Mouse (Mus musculus) frontal cortex, postnatal 36 days (tissue): ENCODE results near the gene Fbxw2.
A peak's percentile ranks its signal among the peaks of the same experiment; 100 is the strongest.
"Not testable (repeated sequence)": the region's sequence is repeated elsewhere in the genome, so short reads cannot be mapped to it uniquely, and the experiment has no call there.

ENCODE experiments used
- DNase-seq, 2 experiments: peaks; one replicate each; pipeline ENCODE4 v3.0.0; 2022; ENCODE audit warnings: low spot score in 2 of 2

Gene Fbxw2

DNA sequence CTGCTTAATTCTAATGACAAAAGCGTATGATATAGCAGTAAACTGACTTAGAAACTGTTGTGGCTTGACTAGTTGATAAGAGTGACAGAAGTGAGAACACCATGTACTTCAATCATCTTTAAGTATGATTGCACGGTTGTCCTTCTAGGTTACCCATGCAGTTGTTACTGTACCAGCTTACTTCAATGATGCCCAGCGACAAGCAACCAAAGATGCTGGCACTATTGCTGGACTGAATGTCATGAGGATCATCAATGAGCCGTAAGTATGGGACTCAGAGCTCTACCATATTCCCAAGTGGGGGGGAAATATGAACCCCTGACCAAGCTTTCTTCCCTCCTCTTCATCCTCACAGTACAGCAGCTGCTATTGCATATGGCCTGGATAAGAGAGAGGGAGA lies 52.4 kb downstream of the Fbxw2 start:
- DNase-seq, result no peak

DNA sequence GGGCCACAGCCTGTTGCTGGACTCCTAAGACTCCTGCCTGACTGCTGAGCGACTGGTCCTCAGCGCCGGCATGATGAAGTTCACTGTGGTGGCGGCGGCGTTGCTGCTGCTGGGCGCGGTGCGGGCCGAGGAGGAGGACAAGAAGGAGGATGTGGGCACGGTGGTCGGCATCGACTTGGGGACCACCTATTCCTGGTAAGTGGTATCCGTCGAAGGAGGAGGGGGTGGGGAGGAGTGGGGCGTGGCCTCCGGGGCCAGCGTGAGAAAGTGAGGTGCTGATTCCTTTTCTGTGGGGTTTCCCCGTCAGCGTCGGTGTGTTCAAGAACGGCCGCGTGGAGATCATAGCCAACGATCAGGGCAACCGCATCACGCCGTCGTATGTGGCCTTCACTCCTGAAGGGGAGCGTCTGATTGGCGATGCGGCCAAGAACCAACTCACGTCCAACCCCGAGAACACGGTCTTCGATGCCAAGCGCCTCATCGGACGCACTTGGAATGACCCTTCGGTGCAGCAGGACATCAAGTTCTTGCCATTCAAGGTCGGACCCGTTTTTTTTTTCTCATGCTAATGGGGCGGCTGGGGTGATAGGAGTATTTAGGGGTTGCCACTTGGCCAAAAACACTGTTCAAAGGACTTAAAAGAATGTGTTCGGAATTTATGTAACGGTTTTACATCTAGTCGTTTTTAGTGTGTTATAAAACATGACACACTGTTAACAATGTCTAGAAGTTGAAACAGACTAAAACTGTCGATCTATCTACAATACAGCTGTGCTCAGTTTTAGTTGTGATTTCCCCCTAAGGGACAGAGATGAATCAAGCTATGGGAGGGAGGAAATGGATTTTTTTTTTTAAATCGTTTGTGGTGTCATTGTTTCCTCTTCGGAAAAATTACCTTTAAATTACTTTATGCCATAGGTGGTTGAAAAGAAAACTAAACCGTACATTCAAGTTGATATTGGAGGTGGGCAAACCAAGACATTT lies 53.6 kb downstream of the Fbxw2 start:
- DNase-seq, result no peak

DNA sequence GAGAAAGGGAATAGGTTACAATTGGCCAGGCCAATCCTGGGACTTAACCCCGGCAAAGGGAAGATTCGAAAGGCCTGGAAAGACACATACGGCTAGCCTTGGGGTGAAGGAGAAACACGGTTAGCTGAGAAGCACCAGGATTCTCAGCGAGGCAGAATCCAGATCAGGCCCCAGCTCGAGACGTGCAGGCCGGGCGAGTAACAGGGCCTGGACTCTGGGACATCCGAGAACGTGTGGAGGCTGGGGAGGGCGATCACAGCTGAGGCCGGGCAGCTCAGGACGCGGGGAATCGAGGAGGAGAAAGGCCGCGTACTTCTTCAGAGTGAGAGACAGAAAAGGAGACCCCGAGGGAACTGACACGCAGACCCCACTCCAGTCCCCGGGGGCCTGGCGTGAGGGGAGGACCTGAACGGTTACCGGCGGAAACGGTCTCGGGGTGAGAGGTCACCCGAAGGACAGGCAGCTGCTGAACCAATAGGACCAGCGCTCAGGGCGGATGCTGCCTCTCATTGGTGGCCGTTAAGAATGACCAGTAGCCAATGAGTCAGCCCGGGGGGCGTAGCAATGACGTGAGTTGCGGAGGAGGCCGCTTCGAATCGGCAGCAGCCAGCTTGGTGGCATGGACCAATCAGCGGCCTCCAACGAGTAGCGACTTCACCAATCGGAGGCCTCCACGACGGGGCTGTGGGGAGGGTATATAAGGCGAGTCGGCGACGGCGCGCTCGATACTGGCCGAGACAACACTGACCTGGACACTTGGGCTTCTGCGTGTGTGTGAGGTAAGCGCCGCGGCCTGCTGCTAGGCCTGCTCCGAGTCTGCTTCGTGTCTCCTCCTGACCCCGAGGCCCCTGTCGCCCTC lies 54.5 kb downstream of the Fbxw2 start, which contains the start of gene Hspa5:
Gene Hspa5, plus strand, starts transcription at position 603 of the 859 bp plus-strand sequence.
- peak; percentile 99 to 100 for DNase-seq

DNA sequence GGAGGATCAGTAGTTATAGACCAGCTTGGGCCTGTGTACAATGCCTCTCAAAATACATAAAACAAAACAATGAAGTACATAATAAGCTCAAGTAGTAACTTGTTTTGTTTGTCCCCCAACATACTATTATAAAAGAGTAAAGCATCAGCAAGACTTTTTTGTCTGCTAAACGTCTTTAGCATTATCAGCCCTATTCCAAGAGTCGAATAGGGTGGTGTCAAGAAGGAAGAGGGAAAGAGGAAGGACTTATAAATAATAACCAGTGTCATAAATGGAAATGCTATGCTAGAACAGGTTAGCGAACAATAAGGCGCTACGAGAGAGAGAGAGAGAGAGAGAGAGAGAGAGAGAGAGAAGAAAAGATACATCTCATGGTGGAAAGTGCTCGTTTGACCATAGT lies 55.2 kb downstream of the Fbxw2 start:
- no peak for DNase-seq

DNA sequence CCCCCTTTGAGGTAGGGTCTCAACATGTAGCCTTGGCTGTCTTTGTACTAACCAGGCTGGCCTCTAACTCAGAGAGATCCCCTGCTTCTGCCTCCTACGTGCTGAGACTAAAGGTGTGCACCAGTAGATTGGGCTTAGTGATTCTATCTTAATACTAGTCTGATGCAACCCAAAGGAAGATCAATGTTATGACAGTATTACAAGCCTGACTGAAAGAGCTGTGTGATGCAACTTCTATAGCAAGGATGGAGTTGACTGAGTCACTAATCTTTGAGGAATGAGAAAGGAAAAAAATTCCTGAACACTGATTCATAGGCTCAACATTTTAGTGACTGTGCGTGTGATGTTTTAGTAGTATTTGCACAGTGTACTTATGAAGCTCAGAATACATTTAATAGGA lies 56.1 kb downstream of the Fbxw2 start:
- no peak for DNase-seq

DNA sequence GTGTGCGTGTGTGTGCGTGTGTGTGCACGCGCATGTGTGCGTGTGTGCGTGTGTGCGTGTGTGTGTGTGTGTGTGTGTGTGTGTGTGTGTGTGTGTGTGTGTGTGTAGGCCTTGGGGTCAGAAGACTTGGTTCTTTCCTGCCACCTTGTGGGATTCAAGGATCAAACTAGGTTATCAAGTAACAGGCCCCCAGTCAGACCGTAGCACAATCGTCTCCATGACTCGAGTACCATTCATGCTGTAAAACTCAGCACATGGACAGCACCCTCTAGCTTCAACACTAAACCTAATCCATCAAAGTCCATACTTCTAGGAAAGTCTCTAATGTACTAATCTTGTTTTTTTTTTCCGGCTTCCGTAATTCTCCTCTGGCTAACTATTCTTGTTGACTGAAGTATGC lies 61.3 kb downstream of the Fbxw2 start:
- no peak for DNase-seq

DNA sequence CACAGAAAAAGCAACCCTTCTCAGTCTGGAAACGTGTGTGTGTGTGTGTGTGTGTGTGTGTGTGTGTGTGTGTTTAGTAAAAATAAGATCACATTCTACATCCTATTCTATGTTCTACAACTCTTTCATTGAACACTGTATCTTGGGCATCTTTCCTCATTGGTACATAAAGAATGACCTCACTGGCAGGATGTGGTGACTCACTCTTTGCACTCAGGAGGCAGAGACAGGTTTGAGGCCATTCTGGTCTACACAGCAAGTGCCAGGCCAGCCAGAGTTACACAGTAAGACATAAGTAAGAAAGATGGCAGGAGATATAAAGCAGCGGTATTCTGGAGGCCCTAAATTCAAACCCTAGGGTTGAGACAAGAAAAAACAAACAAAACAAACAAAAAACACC lies 63.2 kb downstream of the Fbxw2 start:
- no peak for DNase-seq

DNA sequence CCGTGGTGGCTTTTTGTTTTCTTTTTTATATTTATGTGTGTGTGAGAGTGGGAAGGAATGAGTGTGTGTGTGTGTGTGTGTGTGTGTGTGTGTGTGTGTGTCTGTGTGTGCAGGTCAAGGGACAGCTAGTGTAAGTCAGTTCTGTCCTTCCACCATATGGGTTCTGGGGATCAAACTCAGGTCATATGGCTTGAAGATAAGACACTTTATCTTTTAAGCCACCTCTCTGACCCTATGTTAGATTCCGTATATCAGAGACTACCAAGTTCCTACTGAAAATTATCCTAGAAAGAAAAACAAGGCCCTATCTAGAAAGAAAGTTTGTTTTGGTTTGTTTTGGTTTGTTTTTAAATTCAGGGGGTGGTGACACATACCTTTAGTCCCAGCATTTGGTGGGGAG lies 63.9 kb downstream of the Fbxw2 start:
- DNase-seq, result no peak

DNA sequence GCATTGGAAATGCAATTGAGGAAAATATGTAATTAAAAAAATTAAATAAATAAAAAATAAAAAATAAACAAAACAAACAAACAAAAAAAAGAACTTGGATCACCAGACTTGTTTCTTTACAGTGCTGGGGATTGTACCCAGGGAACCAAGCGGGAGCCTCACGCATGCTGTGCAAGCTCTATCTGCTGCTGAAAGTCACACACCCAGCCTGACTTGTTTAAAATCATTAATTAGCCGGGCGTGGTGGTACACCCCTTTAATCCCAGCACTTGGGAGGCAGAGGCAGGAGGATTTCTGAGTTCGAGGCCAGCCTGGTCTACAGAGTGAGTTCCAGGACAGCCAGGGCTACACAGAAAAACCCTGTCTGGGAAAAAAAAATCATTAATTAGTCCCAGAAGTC lies 64.8 kb downstream of the Fbxw2 start:
- not testable (repeated sequence) for DNase-seq

DNA sequence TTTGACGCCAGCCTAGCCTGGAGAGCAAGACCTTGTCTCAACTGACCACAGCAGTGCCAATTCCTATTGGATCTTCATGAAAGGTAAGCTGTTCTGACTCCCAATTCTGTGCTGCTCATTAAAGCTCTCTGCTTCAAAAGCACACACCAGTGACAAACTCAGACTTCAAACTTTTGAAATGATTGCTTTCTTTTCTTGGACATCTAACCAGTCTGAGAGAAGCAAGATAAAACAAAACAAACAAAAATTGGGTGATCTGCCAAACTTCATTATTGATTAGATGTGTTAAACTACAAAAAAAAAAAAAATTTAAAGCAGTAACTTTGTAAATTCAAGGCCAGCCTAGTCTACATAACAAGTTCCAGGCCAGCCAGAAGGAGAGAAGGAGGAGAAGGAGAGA lies 68.8 kb downstream of the Fbxw2 start:
- no peak for DNase-seq

DNA sequence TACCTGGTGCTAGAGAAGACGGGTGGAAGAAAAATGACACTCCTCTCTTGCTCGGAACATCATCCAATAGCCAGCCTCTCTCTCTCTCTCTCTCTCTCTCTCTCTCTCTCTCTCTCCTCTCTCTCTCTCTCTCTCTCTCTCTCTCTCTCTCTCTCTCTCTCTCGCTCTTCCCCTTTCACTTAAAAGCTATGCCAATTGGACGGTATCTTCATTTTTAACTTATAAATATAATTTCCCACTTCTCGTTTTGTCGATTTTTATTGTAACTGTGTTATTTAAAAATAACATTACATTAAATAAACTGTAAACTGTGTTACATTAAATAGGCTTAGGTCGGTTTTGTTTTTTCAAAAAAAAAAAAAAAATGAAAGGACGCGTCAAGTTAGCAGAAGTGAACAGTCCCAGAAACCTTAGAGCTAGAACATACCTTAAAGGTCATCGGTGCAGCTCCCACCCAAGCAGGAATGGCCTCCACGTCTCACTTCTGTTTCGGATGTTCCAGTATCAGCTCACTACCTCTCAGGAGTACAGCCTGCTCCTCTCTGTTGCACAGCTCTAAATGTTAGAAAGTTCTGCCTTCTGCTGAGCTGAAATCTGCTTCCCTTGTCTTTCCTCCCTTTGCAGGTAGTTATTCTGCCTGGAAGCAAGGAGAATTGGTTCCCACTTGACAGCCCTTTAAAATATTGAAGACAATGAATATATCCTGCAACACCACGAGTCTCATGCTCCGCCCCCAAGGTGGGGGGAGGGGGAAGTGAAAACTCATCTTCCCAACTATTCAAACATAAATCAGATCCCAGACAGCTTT lies 71.4 kb downstream of the Fbxw2 start, which contains the start of gene Gapvd1:
Gene Gapvd1, minus strand, starts transcription at position 682 of the 808 bp plus-strand sequence.
- peak in 1 of 2 experiments; percentile 13 for DNase-seq
